Mouse (Mus musculus): ENCODE data around the gene Scube2. TPM values are rescaled to one million over a fixed set of nuclear protein-coding genes. Genes with fewer than 3 reads are reported as not detected.

Gene Scube2
- polyA plus RNA-seq, 1 experiment from 2014 or later: 1.9 TPM

GRCm38 (mm10) chr7:109795564-109795963, 69.9 kb downstream of the Scube2 start:
- WGBS: 47% methylated on average over 5 of the region's 5 CpGs
- H3K4me3 ChIP-seq (replicated peaks; ENCODE audit: low read length): no peak overlapping the region
- no peak overlapping the region for H3K27ac ChIP-seq (ENCODE audit: low read length)
- no peak for ATAC-seq (ENCODE audit: insufficient read depth, low FRiP score)
- no peaks in the 10 kb centered on the region for H3K36me3 ChIP-seq (ENCODE audit: control insufficient read depth, insufficient read depth, low read length)
- H3K9ac ChIP-seq (ENCODE audit: low read length): no peak overlapping the region
- H3K4me1 ChIP-seq (ENCODE audit: control insufficient read depth, insufficient read depth, low read length): no peaks in the 10 kb centered on the region
- H3K9me3 ChIP-seq (replicated peaks; ENCODE audit: control insufficient read depth, low read length): no peaks in the 10 kb centered on the region
- no peak overlapping the region for H3K4me2 ChIP-seq (ENCODE audit: low read depth, low read length)
- H3K27me3 ChIP-seq (ENCODE audit: control insufficient read depth, insufficient read depth, low read length): no peaks in the 10 kb centered on the region

GRCm38 (mm10) chr7:109794556-109794955, 70.9 kb downstream of the Scube2 start:
- no peak overlapping the region for H3K27ac ChIP-seq (ENCODE audit: low read length)
- no peaks in the 10 kb centered on the region for H3K9me3 ChIP-seq (replicated peaks; ENCODE audit: control insufficient read depth, low read length)
- H3K4me2 ChIP-seq (ENCODE audit: low read depth, low read length): no peak overlapping the region
- WGBS: 68% methylated on average over 2 of the region's 2 CpGs
- no peaks in the 10 kb centered on the region for H3K4me1 ChIP-seq (ENCODE audit: control insufficient read depth, insufficient read depth, low read length)
- H3K9ac ChIP-seq (ENCODE audit: low read length): no peak overlapping the region
- ATAC-seq (ENCODE audit: insufficient read depth, low FRiP score): no peak
- H3K36me3 ChIP-seq (ENCODE audit: control insufficient read depth, insufficient read depth, low read length): no peaks in the 10 kb centered on the region
- H3K4me3 ChIP-seq (replicated peaks; ENCODE audit: low read length): no peak overlapping the region
- H3K27me3 ChIP-seq (ENCODE audit: control insufficient read depth, insufficient read depth, low read length): no peaks in the 10 kb centered on the region

GRCm38 (mm10) chr7:109792759-109793158, 72.7 kb downstream of the Scube2 start:
- Histone ChIP-seq H3K9me3 (replicated peaks; ENCODE audit: control insufficient read depth, low read length) (no peaks in the 10 kb centered on the region), H3K4me2 (ENCODE audit: low read depth, low read length) (no peak overlapping the region), H3K27ac (ENCODE audit: low read length) (no peak overlapping the region), H3K36me3 (ENCODE audit: control insufficient read depth, insufficient read depth, low read length) (no peaks in the 10 kb centered on the region), H3K4me1 (ENCODE audit: control insufficient read depth, insufficient read depth, low read length) (no peaks in the 10 kb centered on the region), H3K27me3 (ENCODE audit: control insufficient read depth, insufficient read depth, low read length) (no peaks in the 10 kb centered on the region), H3K4me3 (replicated peaks; ENCODE audit: low read length) (no peak overlapping the region), H3K9ac (ENCODE audit: low read length) (no peak overlapping the region)
- no peak for ATAC-seq (ENCODE audit: insufficient read depth, low FRiP score)
- WGBS: 71% methylated on average over 2 of the region's 2 CpGs

GRCm38 (mm10) chr7:109790818-109791217, 74.7 kb downstream of the Scube2 start:
- no peaks in the 10 kb centered on the region for H3K4me1 ChIP-seq (ENCODE audit: control insufficient read depth, insufficient read depth, low read length)
- ATAC-seq (ENCODE audit: insufficient read depth, low FRiP score): no peak
- WGBS: 62% methylated on average over 3 of the region's 3 CpGs
- H3K9me3 ChIP-seq (replicated peaks; ENCODE audit: control insufficient read depth, low read length): no peaks in the 10 kb centered on the region
- H3K4me3 ChIP-seq (replicated peaks; ENCODE audit: low read length): no peak overlapping the region
- no peak overlapping the region for H3K27ac ChIP-seq (ENCODE audit: low read length)
- H3K9ac ChIP-seq (ENCODE audit: low read length): no peak overlapping the region
- no peak overlapping the region for H3K4me2 ChIP-seq (ENCODE audit: low read depth, low read length)
- H3K36me3 ChIP-seq (ENCODE audit: control insufficient read depth, insufficient read depth, low read length): no peaks in the 10 kb centered on the region
- H3K27me3 ChIP-seq (ENCODE audit: control insufficient read depth, insufficient read depth, low read length): no peaks in the 10 kb centered on the region

GRCm38 (mm10) chr7:109787860-109788259, 77.6 kb downstream of the Scube2 start:
- 76% methylated on average over 2 of the region's 2 CpGs for WGBS

GRCm38 (mm10) chr7:109783281-109783680, 82.2 kb downstream of the Scube2 start:
- Histone ChIP-seq H3K27me3 (ENCODE audit: control insufficient read depth, insufficient read depth, low read length) (peaks cover 14% of the 10 kb centered on the region), H3K9me3 (replicated peaks; ENCODE audit: control insufficient read depth, low read length) (no peaks in the 10 kb centered on the region), H3K4me1 (ENCODE audit: control insufficient read depth, insufficient read depth, low read length) (0 out of 2 replicates have a peak, but pooled peaks cover 6% of the 10 kb centered on the region), H3K36me3 (ENCODE audit: control insufficient read depth, insufficient read depth, low read length) (no peaks in the 10 kb centered on the region), H3K9ac (ENCODE audit: low read length) (no peak overlapping the region), H3K4me3 (replicated peaks; ENCODE audit: low read length) (no peak overlapping the region), H3K27ac (ENCODE audit: low read length) (no peak overlapping the region), H3K4me2 (ENCODE audit: low read depth, low read length) (no peak overlapping the region)
- ATAC-seq (ENCODE audit: insufficient read depth, low FRiP score): 0 out of 2 replicates have a peak, but pooled peaks have one; percentile 18
- WGBS: 31% methylated on average over 7 of the region's 7 CpGs

More at GRCm38 (mm10) chr7:109787860-109788259, 77.6 kb downstream of the Scube2 start:
- Histone ChIP-seq H3K4me3 (replicated peaks; ENCODE audit: low read length) (no peak overlapping the region), H3K27me3 (ENCODE audit: control insufficient read depth, insufficient read depth, low read length) (peaks cover 3% of the 10 kb centered on the region; the same call in 1 of the 2 replicates), H3K36me3 (ENCODE audit: control insufficient read depth, insufficient read depth, low read length) (no peaks in the 10 kb centered on the region), H3K27ac (ENCODE audit: low read length) (no peak overlapping the region), H3K9ac (ENCODE audit: low read length) (no peak overlapping the region), H3K4me1 (ENCODE audit: control insufficient read depth, insufficient read depth, low read length) (no peaks in the 10 kb centered on the region), H3K9me3 (replicated peaks; ENCODE audit: control insufficient read depth, low read length) (no peaks in the 10 kb centered on the region), H3K4me2 (ENCODE audit: low read depth, low read length) (no peak overlapping the region)
- no peak for ATAC-seq (ENCODE audit: insufficient read depth, low FRiP score)

GRCm38 (mm10) chr7:109781470-109782203, 83.8 kb downstream of the Scube2 start, which contains the start of gene Nrip3:
Gene Nrip3, minus strand, starts transcription at chr7:109782025.
- 1% methylated on average over 52 of the region's 52 CpGs for WGBS

GRCm38 (mm10) chr7:109781087-109781469, 84.4 kb downstream of the Scube2 start:
- H3K27ac ChIP-seq (ENCODE audit: low read length): no peak overlapping the region
- H3K36me3 ChIP-seq (ENCODE audit: control insufficient read depth, insufficient read depth, low read length): no peaks in the 10 kb centered on the region
- H3K4me1 ChIP-seq (ENCODE audit: control insufficient read depth, insufficient read depth, low read length): 0 out of 2 replicates have a peak, but pooled peaks cover 6% of the 10 kb centered on the region
- peaks cover 14% of the 10 kb centered on the region for H3K27me3 ChIP-seq (ENCODE audit: control insufficient read depth, insufficient read depth, low read length)
- under 1% methylated on average over 24 of the region's 24 CpGs for WGBS
- peak overlapping the region; percentile 57 for H3K9ac ChIP-seq (ENCODE audit: low read length)
- H3K4me2 ChIP-seq (ENCODE audit: low read depth, low read length): peak overlapping the region; percentile 98
- ATAC-seq (ENCODE audit: insufficient read depth, low FRiP score): peak; percentile 62
- no peaks in the 10 kb centered on the region for H3K9me3 ChIP-seq (replicated peaks; ENCODE audit: control insufficient read depth, low read length)
- peak overlapping the region; percentile 51 for H3K4me3 ChIP-seq (replicated peaks; ENCODE audit: low read length)

More at GRCm38 (mm10) chr7:109781470-109782203, 83.8 kb downstream of the Scube2 start, which contains the start of gene Nrip3:
- no peak within 1 kb of the TSS for H3K27ac ChIP-seq (ENCODE audit: low read length)
- H3K4me1 ChIP-seq (ENCODE audit: control insufficient read depth, insufficient read depth, low read length): 0 out of 2 replicates have a peak, but pooled peaks cover 6% of the 10 kb centered on the region
- H3K9me3 ChIP-seq (replicated peaks; ENCODE audit: control insufficient read depth, low read length): no peaks in the 10 kb centered on the region
- H3K4me3 ChIP-seq (replicated peaks; ENCODE audit: low read length): peak within 1 kb of the TSS; percentile 51
- peak within 1 kb of the TSS; percentile 98 for H3K4me2 ChIP-seq (ENCODE audit: low read depth, low read length)
- no peaks in the 10 kb centered on the region for H3K36me3 ChIP-seq (ENCODE audit: control insufficient read depth, insufficient read depth, low read length)
- peak within 1 kb of the TSS; percentile 57 for H3K9ac ChIP-seq (ENCODE audit: low read length)
- peak; percentile 84 for ATAC-seq (ENCODE audit: insufficient read depth, low FRiP score)
- peaks cover 14% of the 10 kb centered on the region for H3K27me3 ChIP-seq (ENCODE audit: control insufficient read depth, insufficient read depth, low read length)

- H3K4me1 ChIP-seq (ENCODE audit: control insufficient read depth, insufficient read depth, low read length): no peaks in the 10 kb centered on the region
- no peak overlapping the region for H3K9ac ChIP-seq (ENCODE audit: low read length)
- no peak for ATAC-seq (ENCODE audit: insufficient read depth, low FRiP score)
- H3K27ac ChIP-seq (ENCODE audit: low read length): no peak overlapping the region
- no peaks in the 10 kb centered on the region for H3K36me3 ChIP-seq (ENCODE audit: control insufficient read depth, insufficient read depth, low read length)
- no peaks in the 10 kb centered on the region for H3K27me3 ChIP-seq (ENCODE audit: control insufficient read depth, insufficient read depth, low read length)
- H3K4me2 ChIP-seq (ENCODE audit: low read depth, low read length): no peak overlapping the region
- no peaks in the 10 kb centered on the region for H3K9me3 ChIP-seq (replicated peaks; ENCODE audit: control insufficient read depth, low read length)
- H3K4me3 ChIP-seq (replicated peaks; ENCODE audit: low read length): no peak overlapping the region
These were observed 93.2 kb downstream of the Scube2 start for GRCm38 (mm10) chr7:109772251-109772650.

All from stomach, embryonic 16.5 days (tissue).